In genomic region chr19:6054296-6054695, GRCm38 (mm10) we compare ENCODE assay signal across 1 mouse cellular context.
TF ChIP-seq lines count a peak whose summit lies in the region.

No protein-coding gene starts in this region.

TF ChIP-seq in CH12.LX, 34 proteins besides CTCF, POLR2A, EP300 and RAD21:
- TF ChIP-seq RCOR1 (conservative IDR thresholded peaks at IDR 0.05; ENCODE audit: low read depth, low read length) (no peak), ZKSCAN1 (IDR thresholded peaks at IDR 0.05; ENCODE audit: borderline replicate concordance, low read depth, low read length) (no peak), ZMIZ1 (IDR thresholded peaks at IDR 0.05; ENCODE audit: low read depth, low read length) (peak; percentile 37; the same call in 1 of the 2 replicates)
